Mouse (Mus musculus): ENCODE data around the gene Slc22a30.
"Not testable (repeated sequence)": the region's sequence is repeated elsewhere in the genome, so short reads cannot be mapped to it uniquely, and the experiment has no call there.

Slc22a30 gene

DNA sequence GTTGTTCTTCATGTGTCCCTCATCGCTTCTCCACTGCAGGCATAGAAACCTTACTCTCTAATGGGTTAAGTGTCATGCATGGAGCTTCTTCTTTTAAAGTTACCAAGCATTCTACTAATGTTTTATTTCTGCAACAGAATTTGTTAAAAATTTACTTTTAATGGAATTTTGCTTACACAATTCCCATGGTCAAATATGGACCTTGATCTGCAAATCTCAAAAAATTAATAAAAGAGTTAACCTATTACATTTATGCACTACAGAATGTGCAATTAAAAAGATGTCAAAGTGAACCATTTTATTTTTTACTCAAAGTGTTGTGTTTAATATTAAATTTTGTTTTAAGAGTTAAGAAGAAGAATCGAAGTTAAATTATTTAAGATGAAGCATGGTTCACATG lies at the start of gene Slc22a30:
TSS of gene Slc22a30 (minus strand) at position 101 of the 400 bp plus-strand sequence.
- not testable (repeated sequence) for DNase-seq (ENCODE audit: low spot score in 2 of 2)

DNA sequence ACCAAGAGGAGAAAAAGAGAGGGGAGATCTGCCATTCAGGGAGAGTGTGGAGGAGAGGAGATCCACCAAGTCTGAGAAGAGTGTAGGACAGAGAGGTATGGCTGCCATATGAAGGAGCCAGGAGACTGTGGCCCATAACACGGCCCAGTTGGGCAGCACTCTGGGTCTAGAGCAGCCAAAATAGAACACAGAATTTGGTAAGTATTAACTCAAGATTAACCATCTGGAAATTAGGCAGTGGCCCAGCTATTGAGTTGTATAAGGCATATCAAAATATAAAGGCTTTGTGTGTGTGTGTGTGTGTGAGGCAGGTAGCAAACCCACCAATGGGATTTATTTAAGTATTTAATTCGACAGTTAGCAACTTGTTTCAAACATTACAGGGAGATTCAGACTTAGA lies 43.4 kb upstream of the Slc22a30 start:
- no peak for DNase-seq (ENCODE audit: low spot score in 2 of 2)

GRCm38 (mm10) chr19:8447516-8447915 lies 42.6 kb upstream of the Slc22a30 start:
- DNase-seq (ENCODE audit: low spot score in 2 of 2): no peak

DNA sequence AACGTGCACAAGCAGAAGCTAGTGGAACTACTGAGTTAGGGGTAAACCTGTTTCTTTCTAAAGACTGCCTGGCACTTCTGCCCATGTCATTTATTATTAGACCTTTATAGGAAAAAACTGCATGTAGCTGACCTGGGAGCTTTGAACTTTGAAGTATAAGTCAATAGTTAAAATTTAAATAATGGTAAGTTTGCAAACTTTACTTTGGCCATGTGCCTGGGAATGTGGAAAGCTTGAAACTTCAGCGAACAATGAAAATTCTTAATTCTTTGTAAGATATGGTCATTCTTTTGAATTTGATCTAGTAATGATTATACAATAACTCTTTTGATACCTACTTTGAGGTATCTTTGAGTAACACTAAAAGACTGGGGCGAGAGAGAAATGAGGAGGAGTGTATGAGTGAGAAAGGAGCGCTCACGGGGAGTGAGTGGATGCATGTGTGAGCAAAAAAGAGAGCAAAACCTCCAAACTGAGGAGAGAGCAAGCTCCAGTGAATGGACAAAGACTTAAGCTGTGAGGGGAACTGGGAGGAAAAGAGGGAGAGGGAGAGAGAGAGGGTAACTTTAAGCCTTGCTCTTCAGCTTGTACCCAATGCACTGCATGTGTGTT lies 26.2 kb upstream of the Slc22a30 start:
- no peak for DNase-seq (ENCODE audit: low spot score in 2 of 2)

GRCm38 (mm10) chr19:8407290-8408021 lies 2.5 kb upstream of the Slc22a30 start:
- DNase-seq (ENCODE audit: low spot score in 2 of 2): not testable (repeated sequence)

All from right cerebral cortex, adult 2 months (tissue).